Mouse (Mus musculus) liver, adult 2 months (tissue): ENCODE measurements around the gene Frzb. TPM values are rescaled to one million over a fixed set of nuclear protein-coding genes. Genes with fewer than 3 reads are reported as not detected.

Source experiments
- DNase-seq: peaks from one replicate; pipeline ENCODE4 v3.0.0-alpha.2; 2011; ENCODE audit warnings: low read depth, low spot score; ENCODE audit errors: extremely low read depth
- H3K27ac ChIP-seq: fragments of 200-500 bp; replicated peaks from 2 replicates; pipeline ENCODE4 v1.5.1; 2012; ENCODE audit warnings: low read depth, mild to moderate bottlenecking, control low read depth, inconsistent platforms, low read length; ENCODE audit not compliant: insufficient read depth
- H3K27me3 ChIP-seq: fragments of 200-500 bp; 2 replicates; pipeline ENCODE4 v1.6.1; 2012; ENCODE audit warnings: mild to moderate bottlenecking, moderate library complexity, low read length, inconsistent platforms; ENCODE audit not compliant: control insufficient read depth, insufficient read depth
- H3K36me3 ChIP-seq: fragments of 200-500 bp; 2 replicates; pipeline ENCODE4 v1.6.1; 2012; ENCODE audit warnings: low read length, inconsistent platforms; ENCODE audit not compliant: control insufficient read depth, insufficient read depth
- H3K4me1 ChIP-seq: fragments of 200-500 bp; 2 replicates; pipeline ENCODE4 v1.6.1; 2011; ENCODE audit warnings: low read length; ENCODE audit not compliant: control insufficient read depth, insufficient read depth
- H3K4me3 ChIP-seq: fragments of 200-500 bp; 2 replicates; pipeline ENCODE4 v1.5.1; 2011; ENCODE audit warnings: low read depth, mild to moderate bottlenecking, control low read depth, low read length, moderate library complexity; ENCODE audit not compliant: insufficient read depth
- H3K79me2 ChIP-seq: fragments of 200-500 bp; 2 replicates; pipeline ENCODE4 v1.6.1; 2012; ENCODE audit warnings: inconsistent platforms, mild to moderate bottlenecking, low read length, moderate library complexity; ENCODE audit not compliant: control insufficient read depth, insufficient read depth
- H3K9ac ChIP-seq: fragments of 200-500 bp; 2 replicates; pipeline ENCODE4 v1.6.1; 2012; ENCODE audit warnings: low read depth, mild to moderate bottlenecking, control low read depth, inconsistent platforms, low read length
- CTCF ChIP-seq: fragments of 200-500 bp; IDR thresholded peaks from 2 replicates; pipeline ENCODE4 v1.5.1; 2011; ENCODE audit warnings: low read depth, low read length, control low read depth
- POLR2A ChIP-seq: fragments of 200-500 bp; IDR thresholded peaks from 2 replicates; pipeline ENCODE4 v1.6.1; 2011; ENCODE audit warnings: low read length, control low read depth; ENCODE audit not compliant: insufficient read depth; ENCODE audit errors: extremely low read depth
- WGBS: fragments of 180-500 bp; shearing (Covaris S2); methylation state at CpG from one replicate; pipeline ENCODE4 v1.1.7; 2018; 5-methylcytosine and 5-hydroxymethylcytosine counted together
- polyA plus RNA-seq: library from polyadenylated mRNA; depleted of rRNA; stranded (reverse); fragments of >200 nt; gene quantifications from 2 replicates; pipeline ENCODE4 v1.2.3, GENCODE M21; 2012
- total RNA-seq: library from RNA; depleted of rRNA; stranded (reverse); fragments of >200 nt; gene quantifications from 2 replicates; pipeline ENCODE4 v1.2.3, GENCODE M21; 2014

The Frzb gene
- total and polyA plus RNA-seq, 2 experiments = 0.74 to 1.0 TPM

- no peaks in the 10 kb centered on the region for H3K79me2 ChIP-seq
Measured at GRCm38 (mm10) chr2:80416286-80416685, 31.1 kb downstream of the Frzb start.

GRCm38 (mm10) chr2:80414387-80414786 is 33.0 kb downstream of the Frzb start:
- Histone ChIP-seq H3K9ac (no peak overlapping the region), H3K4me3 (no peak overlapping the region), H3K36me3 (no peaks in the 10 kb centered on the region), H3K27me3 (no peaks in the 10 kb centered on the region), H3K4me1 (no peaks in the 10 kb centered on the region), H3K27ac (no peak overlapping the region), H3K79me2 (no peaks in the 10 kb centered on the region)
- DNase-seq = peak; percentile 9
- TF ChIP-seq POLR2A (no peak), CTCF (no peak)
- 81% methylated on average over 3 of the region's 3 CpGs for WGBS

More at GRCm38 (mm10) chr2:80416286-80416685, 31.1 kb downstream of the Frzb start:
- Histone ChIP-seq H3K27me3 (no peaks in the 10 kb centered on the region), H3K36me3 (no peaks in the 10 kb centered on the region), H3K4me3 (no peak overlapping the region), H3K4me1 (no peaks in the 10 kb centered on the region), H3K27ac (no peak overlapping the region), H3K9ac (no peak overlapping the region)
- DNase-seq = no peak
- TF ChIP-seq CTCF = no peak
- no peak for TF ChIP-seq POLR2A
- 92% methylated on average over 6 of the region's 6 CpGs for WGBS

- no peak for TF ChIP-seq CTCF
- no peak for TF ChIP-seq POLR2A
- Histone ChIP-seq H3K27me3 (no peaks in the 10 kb centered on the region), H3K4me3 (no peak overlapping the region), H3K9ac (no peak overlapping the region), H3K4me1 (no peaks in the 10 kb centered on the region), H3K27ac (no peak overlapping the region), H3K36me3 (no peaks in the 10 kb centered on the region), H3K79me2 (no peaks in the 10 kb centered on the region)
- DNase-seq = no peak
- 89% methylated on average over 18 of the region's 18 CpGs for WGBS
Measured at GRCm38 (mm10) chr2:80413124-80413523, 34.3 kb downstream of the Frzb start.

DNA sequence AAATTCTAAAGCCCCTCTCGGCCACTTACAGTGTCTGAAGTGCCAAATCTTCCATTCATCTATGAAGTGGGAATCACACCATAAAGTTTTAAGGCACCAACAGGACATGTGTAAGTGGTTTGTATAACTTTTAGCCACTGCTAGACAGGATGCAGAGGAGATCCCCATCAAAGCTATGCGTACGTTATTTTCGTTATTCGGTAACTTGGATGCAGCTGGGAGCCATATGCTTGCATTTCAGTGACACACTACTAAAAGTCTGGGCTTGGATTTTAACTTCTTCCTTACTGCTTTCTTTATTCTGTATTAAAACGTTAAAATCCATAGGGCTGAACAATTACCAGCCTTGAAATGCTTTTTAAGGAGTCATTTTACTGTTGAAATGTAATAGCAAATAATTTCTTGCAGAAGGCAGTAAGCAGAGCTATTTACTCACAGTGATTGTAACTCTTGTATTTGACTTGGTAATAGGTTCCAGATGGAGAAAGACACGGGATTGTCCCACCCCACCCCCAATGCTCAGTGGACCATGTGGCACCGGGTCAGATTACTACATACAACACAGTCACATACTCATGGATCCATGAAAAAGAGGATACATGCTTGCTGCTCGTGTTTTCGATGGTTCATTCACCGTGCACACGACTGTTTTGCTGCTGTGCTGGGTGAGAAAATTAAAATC is 37.4 kb downstream of the Frzb start:
- WGBS = 84% methylated on average over 12 of the region's 12 CpGs
- DNase-seq = no peak
- no peak overlapping the region for H3K27ac ChIP-seq
- TF ChIP-seq CTCF = no peak
- TF ChIP-seq POLR2A = no peak
- H3K4me3 ChIP-seq = no peak overlapping the region
- peaks cover 2% of the 10 kb centered on the region; the same call in 1 of the 2 replicates for H3K27me3 ChIP-seq
- no peaks in the 10 kb centered on the region for H3K4me1 ChIP-seq
- no peaks in the 10 kb centered on the region for H3K36me3 ChIP-seq
- no peak overlapping the region for H3K9ac ChIP-seq
- H3K79me2 ChIP-seq = no peaks in the 10 kb centered on the region

DNA sequence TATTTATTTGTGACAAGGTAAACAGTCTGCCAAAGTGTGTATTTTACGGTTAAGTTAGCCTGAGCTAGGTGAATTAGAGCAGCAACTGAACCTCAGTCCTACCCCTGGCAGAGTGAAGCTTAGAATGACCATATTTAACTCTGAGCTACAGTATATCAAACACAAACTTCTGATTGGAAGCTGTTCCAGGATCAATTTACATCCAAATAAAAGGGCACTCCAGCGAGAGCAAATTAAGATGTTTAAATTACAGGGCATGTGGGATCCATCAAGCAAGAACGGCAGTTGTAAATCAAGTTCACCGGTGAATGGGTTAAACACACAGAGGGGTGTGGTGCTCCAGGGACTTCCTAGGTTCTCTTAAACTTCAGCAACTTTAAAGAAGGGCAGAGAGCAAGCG is 42.7 kb downstream of the Frzb start:
- no peak overlapping the region for H3K4me3 ChIP-seq
- no peak overlapping the region for H3K27ac ChIP-seq
- H3K36me3 ChIP-seq = no peaks in the 10 kb centered on the region
- H3K9ac ChIP-seq = no peak overlapping the region
- H3K79me2 ChIP-seq = no peaks in the 10 kb centered on the region
- TF ChIP-seq CTCF (no peak), POLR2A (no peak)
- WGBS = 38% methylated on average over 5 of the region's 5 CpGs
- no peak for DNase-seq
- H3K27me3 ChIP-seq = peaks cover 2% of the 10 kb centered on the region; the same call in 1 of the 2 replicates
- H3K4me1 ChIP-seq = no peaks in the 10 kb centered on the region

DNA sequence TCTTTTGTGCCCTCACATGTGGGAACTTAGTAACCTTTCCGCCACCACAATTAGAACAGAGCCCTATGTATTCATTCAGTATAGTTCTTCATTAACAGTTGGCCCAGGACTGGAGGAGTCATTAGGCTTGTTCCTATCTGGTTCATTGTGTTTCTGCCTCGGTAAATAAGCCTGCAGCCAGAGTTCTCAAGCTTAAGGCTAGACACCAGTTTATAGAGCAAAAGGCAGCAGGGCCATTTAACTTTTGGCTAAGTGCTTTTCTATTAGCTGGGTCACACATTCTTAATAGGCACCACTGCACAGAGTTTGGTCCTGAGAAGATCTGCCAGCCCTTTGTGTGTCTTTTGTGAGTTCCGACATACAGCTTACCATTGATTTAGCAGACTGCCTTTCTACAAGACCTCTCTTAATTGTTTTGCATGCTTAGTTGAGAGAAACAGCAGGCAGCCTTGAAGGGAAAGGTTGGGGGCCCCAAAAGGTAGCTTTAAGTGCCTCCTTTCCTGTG is 48.8 kb downstream of the Frzb start:
- TF ChIP-seq CTCF (no peak), POLR2A (no peak)

More for the DNA sequence above, 48.8 kb downstream of the Frzb start:
- H3K27ac ChIP-seq = no peak overlapping the region
- H3K27me3 ChIP-seq = no peaks in the 10 kb centered on the region
- WGBS = 49% methylated on average over 3 of the region's 3 CpGs
- no peaks in the 10 kb centered on the region for H3K4me1 ChIP-seq
- no peak overlapping the region for H3K9ac ChIP-seq
- DNase-seq = no peak
- H3K36me3 ChIP-seq = no peaks in the 10 kb centered on the region
- no peak overlapping the region for H3K4me3 ChIP-seq
- H3K79me2 ChIP-seq = no peaks in the 10 kb centered on the region
